Mouse (Mus musculus) urinary bladder, adult 18-20 months (tissue): ENCODE measurements around the gene Olfr490.

Experiments
- DNase-seq, 2 experiments: peaks; one replicate each; pipeline ENCODE4 v3.0.0; 2022; ENCODE audit warnings: low spot score in 2 of 2, mixed read lengths in 2 of 2

Gene Olfr490

DNA sequence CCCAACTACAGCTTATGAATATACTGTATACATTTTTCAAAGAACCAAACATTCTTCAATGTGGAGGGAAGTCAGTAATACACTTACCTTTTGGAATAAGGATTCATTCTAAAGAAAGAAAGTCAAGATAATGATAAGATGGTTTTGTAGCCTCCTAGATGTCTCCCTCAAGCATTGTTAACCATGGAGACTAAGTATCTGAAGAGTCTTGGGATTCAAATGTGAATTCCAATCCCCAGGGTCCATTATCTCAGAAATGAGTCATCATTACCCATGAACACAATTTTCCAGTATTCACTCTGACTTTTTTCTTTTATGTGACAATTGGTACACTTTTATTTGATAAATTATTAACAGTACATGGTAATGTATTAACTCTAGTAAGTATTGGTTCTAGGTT, at the start of gene Olfr490:
Gene Olfr490, minus strand, starts transcription at position 101 of the 400 bp plus-strand sequence.
- DNase-seq = no peak

DNA sequence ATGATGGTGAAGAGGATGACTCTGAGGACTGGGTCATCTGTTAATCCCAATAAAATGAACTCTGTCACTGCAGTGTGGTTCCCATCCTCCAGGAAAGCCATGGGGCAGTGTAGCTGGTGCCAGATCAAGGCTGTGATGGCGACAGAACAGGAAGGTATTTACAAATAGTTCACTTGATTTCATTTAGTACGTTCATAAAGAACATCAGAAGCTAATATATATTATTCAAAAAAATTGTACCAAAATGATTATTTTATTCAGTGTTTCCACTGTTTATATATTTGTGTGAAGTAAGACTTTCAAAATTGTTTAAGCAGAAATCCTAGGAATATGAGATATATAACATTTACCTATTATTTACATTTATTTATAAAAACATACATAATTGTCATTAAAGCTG, 34.8 kb upstream of the Olfr490 start, which contains the start of gene Olfr492:
Gene Olfr492, minus strand, starts transcription at position 101 of the 400 bp plus-strand sequence.
- DNase-seq = no peak

DNA sequence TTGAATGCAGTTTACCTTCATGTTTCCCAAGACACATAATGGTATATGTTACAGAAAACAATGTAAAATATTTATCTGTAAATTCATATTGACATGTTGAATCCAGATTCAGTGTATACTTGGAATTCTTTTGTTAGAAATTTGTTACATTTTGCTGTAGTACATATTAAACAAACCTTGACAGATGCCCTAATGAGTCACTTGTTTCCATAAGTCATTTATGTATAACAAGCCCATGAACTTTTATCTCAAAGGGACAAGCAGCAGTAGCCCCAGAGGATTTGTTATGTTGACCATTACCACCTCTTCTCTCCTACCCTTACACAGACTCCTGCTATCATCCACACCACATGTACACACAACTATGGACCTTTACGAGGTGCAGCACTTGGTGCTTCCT, 24.4 kb upstream of the Olfr490 start, which contains the start of gene Olfr491:
Gene Olfr491, plus strand, starts transcription at position 301 of the 400 bp plus-strand sequence.
- no peak for DNase-seq

DNA sequence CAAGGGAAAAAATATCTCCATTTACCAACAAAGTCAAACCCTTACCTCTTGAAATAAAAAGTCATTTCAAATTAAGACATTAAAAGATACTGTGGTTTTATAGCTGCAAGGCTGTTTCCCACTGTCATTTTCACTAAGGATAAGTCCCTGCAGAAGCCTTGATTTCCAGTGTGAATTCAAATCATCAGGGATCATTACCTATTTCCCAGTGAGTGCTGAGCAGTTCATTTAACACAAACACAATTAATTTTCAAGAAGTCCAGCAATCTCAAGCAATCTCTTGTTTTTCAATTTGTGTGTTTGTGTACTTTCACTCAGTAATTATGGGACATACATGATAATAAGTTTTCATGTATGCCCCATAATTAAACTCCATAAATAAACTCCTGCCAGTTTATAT, 30.5 kb downstream of the Olfr490 start, which contains the start of gene Olfr488:
Gene Olfr488, minus strand, starts transcription at position 101 of the 400 bp plus-strand sequence.
- no peak for DNase-seq
